Mouse (Mus musculus) lung, adult 2 months (tissue): ENCODE measurements around the gene Nono. TPM values are rescaled to one million over a fixed set of nuclear protein-coding genes. Genes with fewer than 3 reads are reported as not detected.

Source experiments
- DNase-seq: peaks from one replicate; pipeline ENCODE4 v3.0.0; 2022
- H3K4me1 ChIP-seq: fragments of 200-500 bp; 2 replicates; pipeline ENCODE4 v1.6.1; 2011; ENCODE audit warnings: low read length; ENCODE audit not compliant: control insufficient read depth, insufficient read depth
- H3K4me3 ChIP-seq: fragments of 200-500 bp; replicated peaks from 2 replicates; pipeline ENCODE3; 2011; ENCODE audit warnings: low read depth, mild to moderate bottlenecking, control low read depth, low read length; ENCODE audit errors: extremely low read depth
- CTCF ChIP-seq: fragments of 200-500 bp; IDR thresholded peaks from 2 replicates; pipeline ENCODE4 v1.5.1; 2011; ENCODE audit warnings: mild to moderate bottlenecking, low read length, control low read depth; ENCODE audit not compliant: insufficient read depth
- POLR2A ChIP-seq: fragments of 200-500 bp; IDR thresholded peaks from 2 replicates; pipeline ENCODE4 v1.6.1; 2011; ENCODE audit warnings: low read depth, mild to moderate bottlenecking, control low read depth, low read length, borderline replicate concordance; ENCODE audit errors: extremely low read depth
- whole genome bisulfite sequencing: fragments of 180-500 bp; shearing (Covaris S2); methylation state at CpG from one replicate; pipeline ENCODE4 v1.1.7; 2018; 5-methylcytosine and 5-hydroxymethylcytosine counted together
- polyA plus RNA-seq: library from polyadenylated mRNA; depleted of rRNA; stranded (reverse); fragments of >200 nt; gene quantifications from 2 replicates; pipeline ENCODE4 v1.2.3, GENCODE M21; 2012

Nono gene
- polyA plus RNA-seq, 1 experiment, result 96.3 TPM

GRCm38 (mm10) chrX:101419725-101420699 is 9.1 kb upstream of the Nono start:
- no peak for TF ChIP-seq CTCF
- TF ChIP-seq POLR2A, result peak; percentile 56; the same call in 1 of the 2 replicates
- no peaks in the 10 kb centered on the region for H3K4me1 ChIP-seq
- peak; percentile 73 for DNase-seq
- WGBS, result 25% methylated on average over 54 of the region's 54 CpGs
- H3K4me3 ChIP-seq, result peak overlapping the region; percentile 99

- WGBS, result 47% methylated on average over 4 of the region's 4 CpGs
- TF ChIP-seq CTCF, result no peak
- no peak for TF ChIP-seq POLR2A
- H3K4me3 ChIP-seq, result peak within 1 kb of the TSS; percentile 99
- H3K4me1 ChIP-seq, result no peaks in the 10 kb centered on the region
- peak; percentile 7 for DNase-seq
Measured at GRCm38 (mm10) chrX:101420700-101421095, 8.4 kb upstream of the Nono start, which contains the start of gene Zmym3. TSS of gene Zmym3 (minus strand) at chrX:101420849.

- TF ChIP-seq CTCF (no peak), POLR2A (no peak)
- 80% methylated on average over 2 of the region's 2 CpGs for WGBS
- Histone ChIP-seq H3K4me1 (no peaks in the 10 kb centered on the region), H3K4me3 (no peak overlapping the region)
- DNase-seq, result no peak
Measured at GRCm38 (mm10) chrX:101423462-101423861, 5.7 kb upstream of the Nono start.

GRCm38 (mm10) chrX:101427774-101428173 is 1.3 kb upstream of the Nono start:
- Histone ChIP-seq H3K4me1 (no peaks in the 10 kb centered on the region), H3K4me3 (no peak overlapping the region)
- TF ChIP-seq POLR2A (no peak), CTCF (no peak)
- no peak for DNase-seq
- WGBS, result 0% methylated on average over 1 of the region's 1 CpGs

- peak overlapping the region; percentile 92 for H3K4me3 ChIP-seq
Measured at GRCm38 (mm10) chrX:101428785-101429141, 355 bp upstream of the Nono start.

GRCm38 (mm10) chrX:101429976-101430375 is 858 bp downstream of the Nono start:
- Histone ChIP-seq H3K4me1 (no peaks in the 10 kb centered on the region), H3K4me3 (peak overlapping the region; percentile 84)
- TF ChIP-seq POLR2A (no peak), CTCF (no peak)
- DNase-seq, result no peak
- WGBS, result 30% methylated on average over 14 of the region's 14 CpGs

More at GRCm38 (mm10) chrX:101428785-101429141, 355 bp upstream of the Nono start:
- H3K4me1 ChIP-seq, result no peaks in the 10 kb centered on the region
- peak; percentile 4 for DNase-seq
- no peak for TF ChIP-seq CTCF
- no peak for TF ChIP-seq POLR2A
- WGBS, result 45% methylated on average over 7 of the region's 7 CpGs

GRCm38 (mm10) chrX:101448886-101449475 is 19.9 kb downstream of the Nono start, which contains the start of gene Itgb1bp2:
TSS of gene Itgb1bp2 (plus strand) at chrX:101449088.
- 53% methylated on average over 4 of the region's 4 CpGs for WGBS
- H3K4me3 ChIP-seq, result no peak within 1 kb of the TSS
- no peaks in the 10 kb centered on the region for H3K4me1 ChIP-seq
- no peak for DNase-seq
- TF ChIP-seq POLR2A, result no peak
- no peak for TF ChIP-seq CTCF

- TF ChIP-seq POLR2A (no peak), CTCF (no peak)
- no peak for DNase-seq
- H3K4me1 ChIP-seq, result no peaks in the 10 kb centered on the region
- WGBS, result 36% methylated on average over 1 of the region's 1 CpGs
- H3K4me3 ChIP-seq, result no peak overlapping the region
Measured at GRCm38 (mm10) chrX:101451147-101451546, 22.0 kb downstream of the Nono start.

- H3K4me3 ChIP-seq, result no peak overlapping the region
- WGBS, result 63% methylated on average over 3 of the region's 3 CpGs
- H3K4me1 ChIP-seq, result no peaks in the 10 kb centered on the region
- TF ChIP-seq POLR2A, result no peak
- TF ChIP-seq CTCF, result no peak
- no peak for DNase-seq
Measured at GRCm38 (mm10) chrX:101451591-101451990, 22.5 kb downstream of the Nono start.

- Histone ChIP-seq H3K4me3 (no peak overlapping the region), H3K4me1 (no peaks in the 10 kb centered on the region)
- 92% methylated on average over 4 of the region's 4 CpGs for WGBS
- no peak for DNase-seq
- no peak for TF ChIP-seq POLR2A
Measured at GRCm38 (mm10) chrX:101472202-101472601, 43.1 kb downstream of the Nono start.
